Mouse (Mus musculus): Measurements from ENCODE around the gene Matn3.

The Matn3 gene

DNA sequence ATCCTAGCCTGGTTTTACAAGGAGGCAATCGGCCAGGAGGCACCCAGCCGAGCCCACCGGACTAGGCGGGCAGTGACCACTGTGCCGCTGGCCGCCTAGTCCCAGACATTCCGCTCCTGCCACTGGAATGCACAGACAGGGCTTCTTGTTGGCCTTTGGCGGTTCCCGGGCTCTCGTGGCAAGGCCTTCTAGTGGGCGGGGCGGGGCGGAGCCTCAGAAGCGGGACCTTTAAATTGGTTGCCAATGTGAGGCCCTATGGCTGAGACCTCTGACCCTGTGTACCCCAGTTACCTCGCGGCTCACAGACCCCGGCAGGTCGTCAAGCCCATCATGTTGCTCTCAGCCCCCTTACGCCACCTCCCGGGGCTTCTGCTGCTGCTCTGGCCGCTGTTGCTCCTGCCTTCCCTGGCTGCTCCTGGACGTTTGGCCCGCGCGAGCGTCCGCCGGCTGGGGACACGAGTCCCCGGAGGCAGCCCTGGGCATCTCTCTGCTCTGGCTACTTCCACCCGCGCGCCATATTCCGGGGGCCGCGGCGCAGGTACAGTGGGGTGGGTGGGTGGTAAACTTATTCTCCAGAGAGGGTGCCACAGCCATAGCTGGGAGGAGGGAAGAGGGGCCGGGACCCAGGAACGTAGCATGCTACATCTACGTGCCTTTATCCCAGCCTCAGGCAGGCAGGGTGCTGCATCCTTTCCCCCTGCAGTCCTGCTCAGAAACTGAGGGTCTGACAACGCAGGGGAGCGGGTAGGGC lies at the start of gene Matn3:
Matn3 (plus strand) TSS at position 216 of the 751 bp plus-strand sequence.
- peak; percentile 39 to 43 for DNase-seq (ENCODE audit: low spot score in 2 of 2)

DNA sequence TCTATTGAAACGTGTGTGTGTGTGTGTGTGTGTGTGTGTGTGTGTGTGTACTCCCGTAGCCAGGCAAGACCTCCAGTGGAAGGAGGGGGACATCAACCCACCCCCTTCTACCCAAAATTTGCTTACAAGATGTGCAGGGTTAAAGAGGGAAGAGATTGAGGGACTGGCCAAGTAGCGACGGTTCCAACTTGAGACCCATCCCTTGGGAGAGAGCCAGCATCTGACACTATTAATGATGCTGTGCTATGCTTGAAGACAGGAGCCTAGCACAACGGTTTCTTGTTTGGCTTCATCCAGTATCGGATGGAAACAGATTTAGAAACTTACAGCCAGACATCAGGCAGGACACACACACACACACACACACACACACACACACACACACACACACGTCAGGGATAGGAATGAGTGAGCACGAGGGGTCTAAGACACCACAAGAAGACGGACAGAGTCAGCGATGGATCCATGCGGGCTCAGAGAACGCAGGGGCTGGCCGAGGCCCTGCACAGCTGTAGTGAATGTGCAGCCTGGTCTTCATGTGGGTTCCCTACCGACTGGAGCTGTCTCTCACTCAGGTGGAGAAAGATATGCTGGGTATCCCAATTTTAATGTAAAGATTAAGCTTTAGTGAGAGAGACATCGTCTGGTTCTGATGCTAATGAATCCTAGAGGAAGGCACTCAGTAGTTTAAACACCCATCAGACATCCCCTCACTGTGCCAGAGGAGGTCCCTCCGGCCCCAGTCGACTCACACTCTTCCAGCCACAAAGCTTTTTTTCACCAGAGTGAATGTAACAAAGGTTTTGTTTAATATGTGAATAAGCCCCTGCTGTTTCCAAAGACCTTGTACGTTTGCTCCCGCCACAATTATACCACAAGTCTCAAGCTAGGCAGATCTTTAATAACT lies 48.6 kb upstream of the Matn3 start:
- DNase-seq (ENCODE audit: low spot score in 2 of 2), result no peak

DNA sequence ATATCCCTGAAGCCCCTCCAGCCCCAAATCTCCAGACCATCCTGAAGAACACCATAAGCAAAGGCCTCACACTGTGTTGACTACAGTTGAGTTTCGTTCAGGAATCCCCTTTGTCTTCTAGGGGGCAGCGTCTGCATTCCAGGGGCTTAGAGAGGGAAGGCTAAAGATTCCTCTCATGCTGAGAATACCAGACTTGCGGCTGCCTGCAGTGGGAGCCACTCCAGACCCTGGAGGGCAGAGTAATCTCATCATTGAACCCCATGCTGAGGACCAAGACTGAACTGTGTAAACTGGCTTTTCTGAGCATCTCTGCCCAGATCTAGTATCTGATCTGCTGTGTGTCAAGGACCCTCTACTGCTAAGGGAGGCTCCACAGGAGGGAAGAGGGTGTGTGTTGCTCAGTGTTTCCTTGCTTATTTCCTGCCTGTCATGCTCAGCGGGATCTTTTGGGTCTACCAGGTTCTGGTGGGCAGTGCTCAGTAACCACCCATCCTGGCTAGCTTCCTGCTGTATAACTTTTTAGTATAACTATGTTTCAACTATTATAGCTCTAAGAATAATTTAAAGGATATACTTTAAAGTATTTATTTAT lies 47.5 kb upstream of the Matn3 start:
- DNase-seq (ENCODE audit: low spot score in 2 of 2), result no peak

DNA sequence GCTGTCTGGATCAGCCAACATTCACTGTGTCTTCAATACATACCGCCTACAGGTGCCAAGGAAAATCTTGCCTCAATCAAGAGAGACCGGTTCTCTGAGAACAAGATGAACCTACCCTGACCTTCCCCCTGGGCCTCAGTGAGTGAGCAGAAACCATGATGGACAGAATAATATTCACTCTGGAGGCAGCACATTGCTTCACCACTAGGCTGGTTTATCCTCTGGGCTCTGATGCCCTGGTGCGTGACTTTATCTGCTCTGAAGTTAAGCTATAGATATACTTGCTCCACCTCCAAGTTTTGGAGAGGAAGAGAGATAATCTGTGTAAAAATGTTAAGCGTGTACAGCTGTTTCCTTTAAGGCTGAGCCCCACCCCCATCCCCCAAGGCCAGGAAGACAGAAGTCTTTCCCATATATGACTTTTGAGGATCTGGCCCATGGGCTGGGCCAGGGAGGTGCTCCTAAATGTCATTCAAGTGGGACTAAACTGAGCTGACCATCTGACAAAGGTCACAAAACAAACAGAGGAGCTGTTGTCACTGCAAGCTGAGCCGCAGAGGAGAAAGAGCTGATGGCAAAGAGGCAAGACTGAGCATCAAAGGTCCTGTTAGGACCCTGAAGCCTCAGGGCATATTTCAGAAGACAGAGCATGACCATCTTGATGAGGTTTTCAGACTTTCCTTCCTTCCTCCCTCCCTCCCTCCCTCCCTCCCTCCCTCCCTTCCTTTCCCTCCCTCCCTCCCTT lies 46.6 kb upstream of the Matn3 start:
- no peak for DNase-seq (ENCODE audit: low spot score in 2 of 2)

DNA sequence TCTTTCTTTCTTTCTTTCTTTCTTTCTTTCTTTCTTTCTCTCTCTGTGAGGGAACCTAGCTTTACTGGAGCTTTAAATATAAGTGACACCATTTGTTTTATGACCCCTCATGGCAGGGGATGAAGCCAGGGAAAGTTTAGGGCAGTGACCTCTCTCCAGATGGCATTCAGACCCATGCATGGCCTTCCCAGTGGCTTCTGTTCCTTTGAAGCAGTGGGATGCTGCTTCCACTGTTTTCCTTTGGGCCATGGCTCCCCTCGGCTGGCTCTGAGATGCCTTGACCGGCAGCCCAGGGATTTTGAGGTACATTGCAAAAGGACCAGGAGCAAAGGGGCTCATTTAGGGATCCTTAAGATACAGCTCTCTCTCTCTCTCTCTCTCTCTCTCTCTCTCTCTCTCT lies 45.8 kb upstream of the Matn3 start:
- DNase-seq (ENCODE audit: low spot score in 2 of 2), result no peak

DNA sequence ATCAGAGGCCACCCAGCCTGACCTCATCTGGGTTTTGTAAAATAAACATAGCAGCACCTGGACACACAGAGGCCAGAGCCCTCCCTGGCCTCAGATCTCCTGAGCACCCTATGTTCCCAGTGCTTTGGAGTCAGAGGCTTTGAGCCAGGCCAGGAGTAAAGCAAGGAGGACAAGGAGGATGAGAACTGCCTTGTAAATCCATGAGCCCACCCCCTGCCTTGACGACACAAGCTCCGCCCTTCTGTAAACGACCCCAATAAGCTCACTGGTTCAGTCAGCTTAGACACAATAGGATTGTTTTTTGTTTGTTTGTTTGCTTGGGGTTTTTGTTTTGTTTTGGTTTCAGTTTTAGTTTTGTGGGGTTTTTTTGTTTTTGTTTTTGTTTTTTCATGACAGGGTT lies 45.2 kb upstream of the Matn3 start:
- no peak for DNase-seq (ENCODE audit: low spot score in 2 of 2)

DNA sequence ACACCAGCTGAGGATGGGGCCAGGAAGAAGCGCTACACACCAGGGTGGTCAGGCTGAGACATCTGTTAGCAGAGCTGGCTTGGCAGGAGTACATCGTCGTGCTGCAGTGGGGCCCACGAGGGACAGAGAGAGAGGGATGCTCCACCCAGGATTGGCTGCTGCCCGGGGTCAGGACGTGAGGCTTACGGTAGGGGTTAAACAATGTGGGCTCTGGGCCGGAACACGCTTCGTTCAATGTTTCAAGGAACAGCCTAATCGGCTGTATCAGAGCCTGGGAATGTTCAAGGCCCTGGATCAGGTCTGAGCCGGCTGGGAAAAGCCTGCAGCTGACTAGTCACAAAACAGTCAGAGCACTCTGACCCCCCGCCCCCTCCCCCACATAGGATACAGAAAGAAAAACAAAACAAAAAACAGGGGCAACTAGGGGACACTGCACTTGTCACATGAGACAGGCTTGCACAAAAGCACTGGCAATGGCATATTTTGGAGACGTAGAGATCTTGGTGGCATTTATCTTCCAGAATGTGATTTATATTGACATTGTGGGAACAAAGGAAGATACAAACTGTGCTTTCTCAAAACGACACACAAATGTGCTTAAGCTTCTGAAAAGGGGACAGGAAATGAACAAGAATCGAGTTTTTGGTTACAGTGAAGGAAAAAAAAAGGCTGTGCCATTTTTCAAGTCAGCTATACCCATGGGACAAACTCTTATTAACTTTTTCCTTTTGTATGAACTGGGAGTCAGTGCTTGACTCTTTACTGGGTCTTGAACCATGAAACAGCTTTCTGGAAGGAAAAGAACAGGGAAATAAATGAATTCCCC lies 34.7 kb upstream of the Matn3 start:
- DNase-seq (ENCODE audit: low spot score in 2 of 2), result no peak

DNA sequence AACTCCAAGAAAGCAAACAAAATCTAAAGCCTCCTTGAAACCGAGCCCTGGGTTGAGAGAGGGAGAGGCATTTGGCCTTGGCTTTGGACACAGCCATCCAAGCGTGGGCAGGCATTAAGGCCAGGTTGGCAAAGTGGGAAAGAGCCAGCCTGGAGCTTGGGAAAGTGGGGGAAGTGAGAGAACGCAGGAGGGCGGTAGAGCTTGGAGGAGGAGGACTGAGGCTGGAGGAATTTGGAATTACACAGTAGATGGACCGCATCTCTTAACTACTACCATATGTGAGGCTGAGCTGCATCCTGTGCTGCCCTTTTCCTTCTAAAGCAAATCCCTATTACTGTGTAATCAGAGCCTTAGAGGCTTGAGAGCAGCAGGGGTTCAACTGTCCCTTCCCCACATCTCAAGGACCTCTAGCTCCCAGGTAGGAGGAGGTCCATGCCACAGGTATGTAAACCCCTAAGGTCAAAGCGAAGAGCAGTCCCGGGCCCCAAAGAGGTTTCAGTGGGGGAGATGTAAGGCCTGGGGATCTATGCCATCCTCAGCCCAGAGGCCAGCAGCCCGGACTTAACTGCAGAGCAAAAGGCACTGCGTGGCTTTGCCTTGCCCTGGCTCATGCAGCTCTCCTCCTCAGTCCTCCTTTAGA lies 33.9 kb upstream of the Matn3 start:
- DNase-seq (ENCODE audit: low spot score in 2 of 2), result no peak

DNA sequence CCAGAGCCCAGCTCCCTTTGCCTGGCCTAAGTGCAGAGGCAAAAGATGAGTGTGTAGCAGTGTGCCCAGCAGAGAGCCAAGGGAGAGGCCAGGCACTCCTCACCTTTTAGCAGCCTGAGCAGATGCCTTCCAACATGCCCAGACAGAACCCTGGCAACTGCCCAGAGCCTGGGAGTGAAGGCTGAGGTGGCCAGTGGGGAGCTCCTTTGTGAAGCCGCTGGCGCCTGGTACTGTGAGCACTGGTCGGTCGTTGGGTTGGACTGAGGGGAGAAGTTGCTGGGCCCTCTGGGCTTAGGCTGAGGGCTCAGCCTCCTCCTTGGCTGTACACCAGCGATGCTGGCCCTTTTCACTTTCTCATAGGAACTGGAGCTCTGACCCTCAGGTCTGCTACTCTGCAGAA lies 31.4 kb upstream of the Matn3 start:
- peak; percentile 67 to 75 for DNase-seq (ENCODE audit: low spot score in 2 of 2)

DNA sequence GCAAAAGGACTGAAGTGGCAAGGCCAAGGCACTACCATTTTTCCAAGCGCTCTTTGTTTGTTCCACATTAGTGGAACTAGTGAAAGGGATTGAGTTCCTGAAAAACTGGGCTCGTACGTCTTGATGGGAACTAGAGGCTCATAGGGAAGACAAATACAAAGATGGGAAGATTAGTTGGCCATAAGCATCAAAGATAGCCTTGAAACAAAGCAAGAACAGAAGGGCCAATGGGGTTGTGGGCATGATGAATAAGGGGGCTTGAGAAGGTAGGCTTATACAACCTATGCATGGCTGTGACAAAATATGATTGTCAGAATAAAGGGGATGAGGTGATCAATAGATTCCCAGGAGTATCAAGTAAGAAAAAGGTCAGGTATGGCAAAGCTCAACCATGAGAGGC lies 28.5 kb upstream of the Matn3 start:
- DNase-seq (ENCODE audit: low spot score in 2 of 2), result no peak

DNA sequence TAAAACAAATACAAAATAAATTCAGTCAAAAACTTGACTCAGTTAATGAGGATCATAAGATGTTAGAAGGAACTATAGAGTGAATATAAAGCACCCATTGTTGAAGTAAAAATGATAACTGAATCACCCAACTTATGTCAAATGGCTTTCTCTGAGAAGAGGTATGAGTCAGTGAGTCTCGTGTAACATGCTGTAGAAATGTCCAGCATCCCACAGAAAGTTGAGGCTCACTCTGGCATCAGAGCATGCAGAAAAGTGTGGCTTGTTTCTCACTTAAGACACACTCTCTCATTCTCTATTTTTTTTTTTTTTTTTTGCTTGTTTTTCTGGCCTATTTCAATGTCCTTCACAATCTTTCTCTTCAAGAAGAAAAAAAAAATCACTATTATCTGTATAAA lies 26.7 kb upstream of the Matn3 start:
- DNase-seq (ENCODE audit: low spot score in 2 of 2), result no peak

DNA sequence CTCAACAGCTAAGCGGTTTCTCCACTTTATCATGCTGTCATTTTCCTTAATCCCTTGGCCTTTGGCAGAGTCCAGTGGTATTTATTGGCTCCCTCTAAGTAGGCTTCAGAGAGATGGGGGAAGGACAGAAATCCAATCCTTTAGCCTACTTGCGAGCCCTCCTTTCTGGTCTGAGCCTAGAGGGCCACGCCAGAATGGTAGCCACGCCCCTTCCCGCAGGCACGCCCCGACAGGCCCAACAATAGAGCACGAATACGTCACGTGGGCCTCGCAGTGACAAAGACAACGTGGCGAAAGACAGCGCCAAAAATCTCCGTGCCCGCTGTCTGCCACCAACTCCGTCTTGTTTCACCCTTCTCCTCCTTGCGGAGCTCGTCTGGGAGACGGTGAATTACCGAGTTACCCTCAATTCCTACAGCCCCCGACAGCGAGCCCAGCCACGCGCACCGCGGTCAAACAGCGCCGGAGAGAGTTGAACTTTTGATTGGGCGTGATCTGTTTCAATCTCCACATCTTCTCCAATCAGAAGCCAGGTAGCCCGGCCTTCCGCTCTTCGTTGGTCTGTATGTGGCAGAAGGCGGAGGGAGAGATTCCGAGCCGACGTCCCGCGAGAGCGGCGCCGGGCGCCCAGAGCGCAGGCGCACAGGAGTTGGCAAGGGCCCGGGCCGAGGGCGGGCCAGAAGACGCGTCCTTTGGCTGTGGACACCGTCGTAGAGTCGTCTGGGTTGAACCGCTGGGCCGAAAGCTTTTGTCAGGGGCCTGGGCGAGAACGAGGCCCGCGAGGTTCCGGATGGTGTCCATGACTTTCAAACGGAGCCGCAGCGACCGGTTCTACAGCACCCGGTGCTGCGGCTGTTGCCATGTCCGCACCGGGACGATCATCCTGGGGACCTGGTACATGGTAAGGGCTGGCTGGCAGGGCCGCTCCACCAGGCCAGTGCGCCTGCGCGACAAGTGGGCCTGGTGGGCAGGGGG lies 26.0 kb upstream of the Matn3 start, which contains the start of gene Laptm4a:
Laptm4a (plus strand) TSS at position 271 of the 975 bp plus-strand sequence.
- DNase-seq (ENCODE audit: low spot score in 2 of 2), result peak; percentile 98 to 99

DNA sequence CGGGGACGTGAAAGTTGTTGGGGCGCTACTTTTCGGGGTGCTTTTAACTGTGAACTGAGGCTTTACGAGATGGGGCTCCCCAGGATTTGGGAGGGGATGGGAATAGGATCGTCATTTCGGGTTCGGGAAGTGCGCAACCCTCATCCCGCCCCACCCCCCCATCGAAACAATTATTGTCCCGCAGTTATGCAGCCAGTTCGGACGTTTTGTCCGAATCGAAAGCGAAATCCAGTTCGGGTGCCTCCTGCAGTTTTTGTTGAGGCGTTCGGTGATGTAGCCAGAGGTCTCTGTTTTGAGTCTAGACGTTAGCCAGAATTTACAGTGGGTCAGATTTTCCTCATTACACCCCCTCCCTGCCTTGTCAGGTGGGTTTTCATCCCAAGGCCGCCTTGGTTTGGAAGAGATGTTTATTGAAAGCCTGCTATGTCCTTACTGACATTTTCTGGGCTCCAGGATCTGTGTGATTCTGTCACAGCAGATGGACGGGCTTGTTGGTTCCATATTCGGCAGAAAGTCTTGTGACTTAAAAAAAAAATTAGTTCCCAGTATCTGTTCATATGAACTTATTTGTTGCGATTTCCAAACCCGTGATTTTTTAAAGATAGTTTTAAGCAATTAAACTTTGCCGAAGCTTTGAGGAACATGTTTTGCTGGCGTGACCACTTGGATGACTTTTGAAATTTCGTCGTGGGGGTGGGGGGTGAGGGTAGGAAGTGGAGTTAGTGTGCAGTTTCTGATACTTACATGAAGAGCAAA lies 25.2 kb upstream of the Matn3 start:
- DNase-seq (ENCODE audit: low spot score in 2 of 2), result peak in 1 of 2 experiments; percentile 29

DNA sequence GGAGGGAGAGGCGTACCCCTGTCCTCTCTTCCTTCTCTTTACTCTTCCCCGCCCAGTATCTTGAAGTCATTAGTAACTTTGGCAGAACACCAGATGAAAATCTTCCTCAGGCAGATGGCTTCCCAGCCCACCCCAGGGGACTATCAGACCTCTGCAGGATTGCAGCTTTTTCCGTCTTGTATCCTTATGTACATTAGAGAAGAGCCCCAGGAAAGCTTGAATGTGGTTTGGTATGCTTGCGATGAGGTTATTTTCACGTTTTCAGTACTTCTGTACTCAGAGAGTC lies 24.7 kb upstream of the Matn3 start:
- DNase-seq (ENCODE audit: low spot score in 2 of 2), result peak in 1 of 2 experiments; percentile 34

DNA sequence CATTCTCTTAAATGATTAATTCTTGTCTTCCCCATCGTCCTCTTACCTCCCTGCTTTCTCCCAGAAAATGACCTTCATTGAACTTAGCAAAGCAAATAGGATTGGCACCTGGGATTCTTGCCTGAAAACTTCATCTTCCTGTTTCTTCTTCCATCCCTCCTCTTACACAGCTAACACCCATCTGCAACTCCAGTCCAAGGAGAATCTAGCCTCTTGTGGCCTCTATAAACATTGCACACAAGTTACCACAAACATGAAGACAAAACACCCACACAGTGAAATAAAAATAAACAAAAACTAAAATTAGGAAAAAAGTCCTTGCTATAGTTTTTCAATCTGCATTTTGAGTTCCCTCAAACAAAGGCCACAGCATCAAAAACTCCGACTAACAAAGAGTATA lies 24.1 kb upstream of the Matn3 start:
- no peak for DNase-seq (ENCODE audit: low spot score in 2 of 2)

DNA sequence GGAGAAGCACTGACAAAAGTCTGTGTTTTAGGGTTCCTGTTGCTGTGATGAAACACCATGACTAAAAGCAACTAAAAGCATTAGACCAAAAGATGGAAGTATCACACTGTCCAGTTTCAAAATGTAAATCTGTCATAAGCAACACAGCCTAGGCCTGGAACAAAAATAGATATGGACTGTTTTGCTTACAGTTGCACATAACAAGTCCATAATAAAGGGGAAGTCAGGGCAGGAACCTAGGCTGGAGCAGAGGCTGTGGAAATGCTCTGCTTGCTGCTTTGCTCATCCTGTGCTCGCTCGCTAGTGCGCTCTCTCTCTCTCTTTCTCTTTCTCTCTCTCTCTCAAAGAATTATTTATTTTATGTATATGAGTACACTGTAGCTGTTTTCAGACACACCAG lies 20.1 kb upstream of the Matn3 start:
- DNase-seq (ENCODE audit: low spot score in 2 of 2), result no peak

DNA sequence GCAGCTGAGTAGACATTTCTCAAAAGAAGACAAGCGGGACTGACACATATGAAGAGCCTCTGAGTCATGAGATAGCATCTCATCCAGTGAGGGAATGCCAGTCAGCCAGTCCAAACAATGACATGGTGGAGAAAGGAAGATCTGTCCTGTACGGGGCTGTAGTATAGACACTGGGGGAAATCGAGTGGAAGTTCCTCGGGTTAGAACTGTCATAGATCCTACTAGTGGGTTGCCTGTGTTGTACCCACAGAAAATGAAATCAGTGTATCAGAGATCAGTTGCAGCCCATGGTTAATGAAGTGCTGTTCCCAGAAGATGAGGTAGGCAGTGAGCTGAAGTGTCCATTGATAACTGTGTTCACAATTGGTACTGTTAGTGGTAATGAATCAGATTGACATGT lies 19.0 kb upstream of the Matn3 start:
- DNase-seq (ENCODE audit: low spot score in 2 of 2), result no peak

DNA sequence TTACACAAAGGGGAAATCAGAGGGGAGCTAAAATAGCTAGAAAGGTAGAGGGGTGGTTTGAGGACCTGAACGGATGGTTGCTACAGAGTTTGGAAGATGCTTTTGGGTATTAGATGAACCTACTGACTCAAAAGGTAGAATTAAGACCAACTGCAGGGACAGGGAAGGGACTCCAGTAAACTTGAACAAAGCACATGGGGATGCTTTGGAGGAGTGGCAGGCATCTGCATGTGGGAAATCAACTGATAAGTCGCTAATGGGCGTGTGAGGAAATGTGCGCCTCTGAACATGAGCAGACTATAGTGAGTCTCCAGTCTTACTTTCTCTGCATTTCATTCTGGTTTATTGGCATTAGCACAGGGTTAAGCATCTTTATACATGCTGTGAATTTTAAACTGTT lies 16.6 kb upstream of the Matn3 start:
- no peak for DNase-seq (ENCODE audit: low spot score in 2 of 2)

DNA sequence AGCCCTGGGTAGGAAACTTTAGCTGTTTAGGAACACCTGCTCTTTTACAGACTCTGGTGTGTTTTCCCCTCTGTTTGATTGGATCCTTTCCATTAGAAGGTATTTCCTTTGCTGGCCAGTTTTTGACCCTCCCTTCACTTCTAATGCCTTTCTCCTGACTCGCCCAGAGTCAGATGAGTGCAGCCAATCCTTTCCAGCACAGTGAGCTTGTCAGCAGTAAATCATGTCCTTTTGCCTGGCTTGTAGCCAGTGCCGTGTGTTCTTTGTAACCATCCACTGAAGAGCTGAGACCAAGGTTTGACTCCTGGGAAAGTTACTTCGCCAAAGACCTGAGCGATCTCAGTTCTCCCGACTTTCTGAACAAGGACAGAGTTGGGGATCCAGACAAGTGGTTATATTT lies 12.4 kb upstream of the Matn3 start:
- no peak for DNase-seq (ENCODE audit: low spot score in 2 of 2)

Data from right cerebral cortex, postnatal 10 days (tissue).